Mouse (Mus musculus) CD4-positive, CD25-positive, alpha-beta regulatory T cell, adult 4 months (primary cell): ENCODE measurements around the gene Tshz2. TPM values are rescaled to one million over a fixed set of nuclear protein-coding genes. Genes with fewer than 3 reads are reported as not detected.

Source experiments
- ATAC-seq: one replicate; pipeline ENCODE4 v1.8.0; 2017
- polyA plus RNA-seq, 2 experiments: library from polyadenylated mRNA; unstranded; fragments of 100-300 nt; shearing (Covaris generic); gene quantifications; one replicate each; pipeline ENCODE4 v1.2.1; 2017

Tshz2 gene
- polyA plus RNA-seq, 2 experiments from 2014 or later = 0.83 TPM; not detected in 1

DNA sequence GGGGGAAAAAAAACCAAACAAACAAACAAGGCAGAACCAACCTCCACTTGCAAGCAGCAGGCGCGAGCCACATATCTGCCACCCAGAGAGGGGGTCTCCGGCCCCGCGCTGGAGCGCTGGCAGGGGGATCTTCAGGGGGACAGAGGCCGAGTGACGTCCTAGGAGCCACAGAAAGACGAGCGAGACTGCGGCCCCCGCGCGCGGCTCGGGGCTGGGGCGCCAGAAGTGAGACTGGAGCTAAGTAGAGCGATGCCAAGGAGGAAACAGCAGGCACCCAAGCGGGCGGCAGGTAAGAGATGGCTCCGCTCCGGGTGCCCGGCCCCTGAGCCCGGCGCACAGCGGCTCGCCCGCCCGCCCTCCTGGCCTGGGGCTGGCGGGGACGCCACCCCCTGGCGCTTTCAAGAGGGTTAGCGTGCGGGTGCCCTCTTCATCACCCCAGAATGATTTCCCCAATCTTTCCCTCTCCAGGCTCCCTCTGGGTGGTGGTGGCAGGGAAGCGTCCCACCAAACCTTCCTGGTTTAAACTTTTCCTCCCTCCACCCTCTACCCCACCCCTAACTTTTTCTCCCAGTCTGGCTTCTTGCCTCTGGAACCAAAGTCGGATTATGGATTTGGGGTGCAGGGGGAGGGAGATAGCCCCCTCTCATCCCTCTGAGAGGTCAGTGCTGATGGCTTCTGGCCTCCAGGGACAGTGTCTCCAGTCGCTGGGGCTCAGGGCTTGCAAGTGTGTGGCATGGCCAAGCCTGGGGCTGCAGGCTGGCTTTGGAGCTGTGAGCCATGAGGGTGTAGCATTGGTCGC is 877 bp downstream of the Tshz2 start:
- ATAC-seq = peak; percentile 17

GRCm38 (mm10) chr2:169634619-169635382 is 2.0 kb downstream of the Tshz2 start:
- peak; percentile 51 for ATAC-seq

GRCm38 (mm10) chr2:169635428-169635827 is 2.6 kb downstream of the Tshz2 start:
- ATAC-seq = no peak

DNA sequence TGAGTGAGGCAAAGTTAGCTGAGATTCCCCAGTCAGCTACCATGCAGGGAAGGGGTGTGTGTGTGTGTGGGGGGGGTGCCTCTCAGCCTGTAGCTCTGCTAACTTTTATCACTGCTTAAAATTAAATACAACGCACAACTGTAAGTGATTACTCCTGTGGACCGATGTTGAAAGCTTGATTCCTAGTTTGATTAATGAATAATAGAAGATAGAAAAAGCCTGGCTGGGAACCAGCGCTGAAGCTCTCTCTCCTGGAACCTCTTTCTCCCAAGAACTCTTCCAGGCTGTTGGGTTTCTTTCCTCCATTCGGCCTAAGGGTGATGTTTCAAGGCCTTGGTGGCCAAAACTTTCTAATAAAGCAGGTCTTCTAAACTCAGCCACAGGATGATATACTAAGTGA is 3.6 kb downstream of the Tshz2 start:
- no peak for ATAC-seq

- ATAC-seq = no peak
Observed at GRCm38 (mm10) chr2:169641547-169641946, 8.7 kb downstream of the Tshz2 start.

DNA sequence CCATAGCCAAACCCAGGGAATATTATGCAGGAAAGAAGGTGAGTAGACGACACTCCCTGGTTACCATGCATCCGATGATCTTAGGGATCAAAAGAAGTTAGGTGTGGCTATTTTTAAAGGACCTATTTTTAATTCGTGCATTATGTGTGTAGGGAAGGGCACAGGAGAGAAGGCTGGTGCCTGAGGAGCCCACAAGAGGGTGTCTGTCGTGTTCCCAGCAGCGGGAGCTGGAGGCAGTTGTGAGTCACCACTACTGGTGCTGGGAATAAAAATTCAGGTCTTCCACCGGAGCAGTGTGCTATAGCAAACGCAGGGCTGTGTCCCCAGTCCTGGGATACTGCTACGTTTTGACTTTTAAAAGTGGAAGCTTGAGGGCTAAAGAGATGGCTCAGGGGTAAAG is 9.6 kb downstream of the Tshz2 start:
- ATAC-seq = no peak

GRCm38 (mm10) chr2:169647091-169647490 is 14.3 kb downstream of the Tshz2 start:
- no peak for ATAC-seq

DNA sequence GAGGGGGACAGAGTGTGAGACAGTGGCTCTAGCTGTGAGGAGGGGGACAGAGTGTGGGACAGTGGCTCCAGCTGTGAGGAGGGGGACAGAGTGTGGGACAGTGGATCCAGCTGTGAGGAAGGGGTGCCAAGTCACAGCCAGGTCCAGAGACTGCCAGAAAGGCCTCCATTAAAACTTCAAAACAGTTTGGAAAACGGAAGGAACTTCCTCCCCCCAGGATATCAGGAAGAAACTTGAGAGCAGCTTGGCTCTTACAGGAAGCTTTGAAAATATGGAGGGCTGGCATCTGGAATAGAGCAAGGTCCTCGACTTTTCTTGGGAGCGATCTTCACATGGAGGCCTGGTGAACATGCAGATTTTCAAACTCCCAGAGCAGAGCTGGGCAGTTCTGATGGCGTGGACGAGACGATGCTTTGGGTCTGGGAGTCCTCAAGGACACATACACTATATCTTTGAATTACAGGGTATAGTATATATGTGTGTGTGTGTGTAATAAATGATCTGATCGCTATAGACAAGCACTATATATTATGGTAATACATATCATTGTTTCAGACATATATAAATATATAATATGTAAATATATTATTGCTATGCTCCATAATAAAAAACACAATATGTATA is 16.6 kb downstream of the Tshz2 start:
- no peak for ATAC-seq

DNA sequence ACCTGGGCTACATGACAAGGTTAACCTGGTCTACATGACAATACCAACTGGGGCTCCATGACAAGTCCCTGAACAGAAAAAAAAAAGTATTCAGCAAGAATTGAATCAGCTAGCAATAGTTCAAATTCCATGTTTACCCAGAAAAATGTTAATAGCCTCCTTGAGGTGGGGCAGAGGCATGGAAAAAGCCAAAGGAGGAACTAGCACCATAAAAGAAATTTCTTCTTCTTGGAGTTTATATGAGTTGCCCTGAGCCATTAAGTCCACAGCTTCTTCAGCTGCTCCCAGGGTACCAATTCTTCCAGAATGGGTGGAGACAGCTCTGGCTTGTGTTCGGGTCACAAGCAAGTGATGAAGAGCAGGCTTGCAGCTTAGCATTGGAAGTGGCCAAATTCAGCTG is 20.5 kb downstream of the Tshz2 start:
- no peak for ATAC-seq

DNA sequence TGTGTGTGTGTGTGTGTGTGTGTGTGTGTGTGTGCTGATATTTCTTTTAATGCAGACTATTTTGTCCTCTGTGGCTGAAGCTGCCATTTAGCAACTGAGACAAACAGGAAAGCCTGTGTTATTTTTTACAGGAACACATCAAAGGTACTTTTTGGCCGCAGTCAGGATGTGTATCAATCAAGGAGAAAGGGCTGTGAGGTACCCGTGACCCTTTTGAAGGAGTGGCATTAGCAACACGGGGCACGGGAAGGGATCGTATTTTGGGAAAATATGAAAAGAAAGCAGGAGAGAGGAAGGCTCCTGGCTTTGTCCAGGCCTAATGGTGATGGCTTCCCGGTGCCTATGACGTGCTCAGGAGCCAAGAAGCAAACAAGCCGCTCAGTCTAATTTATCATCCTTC is 31.0 kb downstream of the Tshz2 start:
- no peak for ATAC-seq

GRCm38 (mm10) chr2:169671264-169671663 is 38.5 kb downstream of the Tshz2 start:
- ATAC-seq = no peak

DNA sequence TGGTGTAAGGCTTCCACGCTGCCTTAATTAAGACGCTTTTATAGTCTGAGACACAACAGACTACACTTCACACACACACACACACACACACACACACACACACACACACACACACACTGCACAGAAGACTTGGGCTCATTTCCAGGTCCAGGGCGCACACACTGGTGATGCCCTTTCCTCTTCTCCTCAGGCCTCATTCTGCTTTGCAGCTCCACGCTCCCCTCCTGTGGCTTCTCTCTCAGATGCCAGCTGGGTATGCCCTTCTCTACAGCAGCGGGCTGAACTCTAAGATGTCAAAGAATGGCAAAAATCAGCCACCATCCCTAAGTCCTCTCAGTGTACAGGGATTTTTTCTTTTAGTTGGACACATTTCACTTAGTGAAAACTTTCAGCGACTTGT is 41.0 kb downstream of the Tshz2 start:
- ATAC-seq = no peak

DNA sequence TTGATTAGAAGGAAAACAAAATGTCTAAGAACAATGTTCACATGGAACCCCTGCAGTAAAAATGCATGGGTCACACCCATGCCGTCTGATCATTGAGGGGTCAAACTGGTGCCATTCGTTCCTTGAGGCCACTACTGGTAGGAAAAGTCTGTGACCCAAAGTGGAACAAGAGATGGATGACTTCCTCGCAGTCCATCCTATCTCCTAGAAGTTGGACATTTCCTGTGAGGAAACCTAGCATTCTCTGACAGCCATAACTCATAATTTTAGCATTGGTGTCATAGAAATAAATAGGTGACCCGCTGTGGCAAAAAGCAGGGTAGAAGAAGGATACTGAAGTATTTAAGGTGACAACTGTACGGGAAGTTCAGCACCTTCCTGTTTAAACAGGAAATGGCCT is 41.4 kb downstream of the Tshz2 start:
- no peak for ATAC-seq

- ATAC-seq = no peak
Observed at GRCm38 (mm10) chr2:169679264-169679663, 46.5 kb downstream of the Tshz2 start.

GRCm38 (mm10) chr2:169679951-169680350 is 47.1 kb downstream of the Tshz2 start:
- ATAC-seq = no peak

- ATAC-seq = no peak
Observed at GRCm38 (mm10) chr2:169685260-169685659, 52.4 kb downstream of the Tshz2 start.

GRCm38 (mm10) chr2:169685747-169686146 is 52.9 kb downstream of the Tshz2 start:
- no peak for ATAC-seq

DNA sequence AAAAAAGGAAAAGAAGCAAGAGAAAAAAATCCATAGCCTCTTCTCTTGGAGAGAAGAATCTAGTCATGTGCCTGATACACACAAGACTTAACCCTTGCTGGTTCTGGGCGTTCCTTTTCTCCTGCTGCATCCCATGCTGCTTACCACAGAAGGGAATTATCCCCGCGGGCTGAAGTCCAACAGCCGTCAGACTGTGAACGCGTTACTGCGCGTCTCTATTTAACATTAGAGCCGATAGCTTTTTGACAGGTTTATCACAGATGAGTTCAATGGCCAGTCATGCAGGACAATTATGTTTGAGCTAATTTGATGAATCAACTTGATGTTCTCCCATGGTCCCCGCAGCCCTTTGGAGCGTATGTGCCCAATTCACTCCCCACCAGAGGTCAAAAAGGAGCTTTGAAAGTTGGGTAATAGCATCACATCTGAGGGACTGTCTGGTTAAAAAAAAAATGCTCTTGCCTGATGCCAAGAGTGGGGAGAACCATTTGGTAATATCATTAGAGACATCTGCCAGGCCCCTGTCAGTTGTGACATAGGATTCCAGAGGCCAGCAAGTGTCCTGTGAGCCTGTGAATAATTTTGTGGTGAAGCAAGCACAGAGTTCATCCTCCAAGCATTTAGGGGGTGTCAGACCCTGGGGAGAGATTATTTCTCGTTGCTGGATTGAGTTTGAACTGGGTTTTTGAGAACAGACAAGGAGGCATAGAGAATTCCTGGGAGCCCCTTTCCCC is 54.1 kb downstream of the Tshz2 start:
- no peak for ATAC-seq

GRCm38 (mm10) chr2:169690054-169690453 is 57.2 kb downstream of the Tshz2 start:
- ATAC-seq = no peak

- ATAC-seq = no peak
Observed at GRCm38 (mm10) chr2:169694494-169694893, 61.7 kb downstream of the Tshz2 start.

DNA sequence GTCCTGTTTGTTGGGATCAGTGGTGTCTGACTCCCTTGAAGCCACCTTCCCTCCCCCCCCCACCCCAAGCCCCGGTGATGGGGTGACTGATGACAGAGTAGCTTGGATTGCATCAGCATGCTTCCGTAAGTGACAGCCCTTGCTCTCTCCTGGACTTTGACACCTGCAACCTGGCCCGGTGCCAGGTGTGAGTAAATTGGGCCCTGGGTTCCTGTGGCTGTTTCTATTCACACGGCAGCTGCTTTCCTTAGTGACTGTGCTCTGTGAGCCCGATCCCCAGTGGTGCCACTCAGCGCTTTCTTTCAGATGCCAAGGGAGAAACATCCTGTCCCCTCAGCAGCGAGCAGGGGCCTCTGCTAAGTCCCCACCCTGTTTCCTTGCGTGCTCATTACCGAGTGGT is 62.2 kb downstream of the Tshz2 start:
- ATAC-seq = peak; percentile 26

GRCm38 (mm10) chr2:169699141-169699540 is 66.3 kb downstream of the Tshz2 start:
- no peak for ATAC-seq
